Mouse (Mus musculus) heart, adult 2 months (tissue): ENCODE results near the gene Exoc7. TPM values are rescaled to one million over a fixed set of nuclear protein-coding genes. Genes with fewer than 3 reads are reported as not detected.
A peak's percentile ranks its signal among the peaks of the same experiment; 100 is the strongest.
"Not testable (repeated sequence)": the region's sequence is repeated elsewhere in the genome, so short reads cannot be mapped to it uniquely, and the experiment has no call there.

Source experiments
- DNase-seq, 2 experiments: peaks; one replicate each; pipeline ENCODE4 v3.0.0; 2021
- H3K27ac ChIP-seq: fragments of 200-600 bp; 2 replicates; pipeline ENCODE4 v1.8.1; 2022
- H3K27me3 ChIP-seq: fragments of 200-500 bp; 2 replicates; pipeline ENCODE4 v1.6.1; 2012; ENCODE audit warnings: mild to moderate bottlenecking, low read length, inconsistent platforms, mixed read lengths; ENCODE audit not compliant: control insufficient read depth, insufficient read depth
- H3K36me3 ChIP-seq: fragments of 200-500 bp; 2 replicates; pipeline ENCODE4 v1.6.1; 2012; ENCODE audit warnings: low read length, inconsistent platforms; ENCODE audit not compliant: control insufficient read depth, insufficient read depth
- H3K4me1 ChIP-seq: fragments of 200-500 bp; 2 replicates; pipeline ENCODE4 v1.6.1; 2011; ENCODE audit warnings: low read length; ENCODE audit not compliant: control insufficient read depth, insufficient read depth
- H3K4me3 ChIP-seq: fragments of 200-600 bp; 2 replicates; pipeline ENCODE4 v1.8.1; 2022
- H3K79me2 ChIP-seq: fragments of 200-500 bp; replicated peaks from 2 replicates; pipeline ENCODE4 v1.6.1; 2012; ENCODE audit warnings: mild to moderate bottlenecking, inconsistent platforms, low read length, moderate library complexity, mixed read lengths; ENCODE audit not compliant: control insufficient read depth, insufficient read depth
- H3K9ac ChIP-seq: fragments of 200-500 bp; 2 replicates; pipeline ENCODE4 v1.6.1; 2012; ENCODE audit warnings: low read depth, mild to moderate bottlenecking, control low read depth, inconsistent platforms, low read length, mixed read lengths
- CTCF ChIP-seq: fragments of 200-600 bp; IDR thresholded peaks from 2 replicates; pipeline ENCODE4 v1.8.1; 2022; ENCODE audit warnings: antibody characterized with exemption, mild to moderate bottlenecking, moderate library complexity
- EP300 ChIP-seq: fragments of 200-500 bp; IDR thresholded peaks from 2 replicates; pipeline ENCODE4 v1.6.1; 2011; ENCODE audit warnings: low read depth, low read length, control low read depth; ENCODE audit not compliant: insufficient read depth
- POLR2A ChIP-seq: fragments of 200-500 bp; IDR thresholded peaks from 2 replicates; pipeline ENCODE4 v1.6.1; 2011; ENCODE audit warnings: mild to moderate bottlenecking, low read depth, low read length, control low read depth; ENCODE audit not compliant: insufficient read depth
- WGBS: fragments of 180-500 bp; shearing (Covaris S2); methylation state at CpG from one replicate; pipeline ENCODE4 v1.1.7; 2018; 5-methylcytosine and 5-hydroxymethylcytosine counted together
- intact Hi-C: fragments of 180-260 bp; cut with DNase I; formaldehyde crosslinking; loops from one replicate; pipeline ENCODE4 v1.15.1; 2025
- polyA plus RNA-seq: library from polyadenylated mRNA; depleted of rRNA; stranded (reverse); fragments of >200 nt; gene quantifications from 2 replicates; pipeline ENCODE4 v1.2.3, GENCODE M21; 2012
- total RNA-seq, 2 experiments: library from RNA; stranded (reverse); gene quantifications; 2 replicates each; pipeline ENCODE4 v1.2.3; 2021

Gene Exoc7
- total and polyA plus RNA-seq, 3 experiments, result 28.0 to 44.0 (median 43.7) TPM

DNA sequence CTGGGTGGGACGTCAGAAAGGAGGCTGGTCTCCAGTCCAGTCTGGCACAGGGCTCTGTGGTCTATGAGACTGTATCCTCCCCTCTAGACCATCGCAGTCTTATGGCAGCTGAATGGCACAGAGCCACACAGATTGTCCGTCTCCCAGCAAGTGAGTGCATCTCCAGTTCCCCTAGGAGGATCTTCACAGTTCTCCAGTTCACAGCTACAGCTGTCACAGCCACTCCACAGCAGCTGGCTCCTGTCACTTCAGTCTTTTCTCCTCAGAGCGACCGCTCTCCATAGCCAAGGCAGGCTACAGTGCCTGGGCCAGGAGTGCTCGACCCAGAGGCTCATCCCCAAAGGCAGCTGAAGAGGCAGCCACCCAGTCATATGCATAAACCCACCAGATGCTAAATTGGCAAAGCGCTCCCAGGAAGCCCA, 21.3 kb downstream of the Exoc7 start:
- Histone ChIP-seq H3K79me2 (no peaks in the 10 kb centered on the region), H3K4me3 (no peak overlapping the region), H3K36me3 (no peaks in the 10 kb centered on the region), H3K27ac (no peak overlapping the region), H3K9ac (no peak overlapping the region), H3K27me3 (peaks cover 13% of the 10 kb centered on the region), H3K4me1 (no peaks in the 10 kb centered on the region; the same call in 1 of the 2 replicates)
- intact Hi-C loops, result no loop called here
- TF ChIP-seq CTCF (no peak), POLR2A (no peak), EP300 (no peak)
- DNase-seq, result peak in 1 of 2 experiments; percentile 44
- 57% methylated on average over 7 of the region's 7 CpGs for WGBS

DNA sequence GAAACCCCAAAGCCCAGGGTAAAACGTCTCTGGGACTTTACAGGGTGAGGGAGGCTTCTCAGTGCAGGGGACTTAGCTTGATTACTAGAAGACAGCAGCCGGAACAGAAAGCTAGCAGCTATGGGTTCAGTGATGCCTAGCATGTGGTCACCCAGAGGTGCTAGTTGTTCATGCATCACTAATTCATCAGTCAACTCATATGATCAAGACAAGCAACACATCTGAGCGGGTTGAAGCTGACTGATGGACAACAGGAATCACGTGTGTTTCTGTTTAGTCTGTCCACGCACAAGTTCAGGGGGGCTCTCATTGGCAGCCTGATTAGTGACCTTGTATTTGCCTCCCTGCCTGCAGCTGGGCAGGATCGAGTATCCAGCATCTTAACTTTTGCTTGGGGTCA, 23.1 kb downstream of the Exoc7 start:
- no peaks in the 10 kb centered on the region; the same call in 1 of the 2 replicates for H3K4me1 ChIP-seq
- WGBS, result 57% methylated on average over 6 of the region's 6 CpGs
- H3K27ac ChIP-seq, result no peak overlapping the region
- H3K36me3 ChIP-seq, result no peaks in the 10 kb centered on the region
- no peak for DNase-seq
- intact Hi-C loops, result no loop called here
- TF ChIP-seq POLR2A (no peak), EP300 (no peak), CTCF (no peak)
- H3K4me3 ChIP-seq, result no peak overlapping the region
- peaks cover 13% of the 10 kb centered on the region for H3K27me3 ChIP-seq
- H3K9ac ChIP-seq, result no peak overlapping the region
- no peaks in the 10 kb centered on the region for H3K79me2 ChIP-seq

DNA sequence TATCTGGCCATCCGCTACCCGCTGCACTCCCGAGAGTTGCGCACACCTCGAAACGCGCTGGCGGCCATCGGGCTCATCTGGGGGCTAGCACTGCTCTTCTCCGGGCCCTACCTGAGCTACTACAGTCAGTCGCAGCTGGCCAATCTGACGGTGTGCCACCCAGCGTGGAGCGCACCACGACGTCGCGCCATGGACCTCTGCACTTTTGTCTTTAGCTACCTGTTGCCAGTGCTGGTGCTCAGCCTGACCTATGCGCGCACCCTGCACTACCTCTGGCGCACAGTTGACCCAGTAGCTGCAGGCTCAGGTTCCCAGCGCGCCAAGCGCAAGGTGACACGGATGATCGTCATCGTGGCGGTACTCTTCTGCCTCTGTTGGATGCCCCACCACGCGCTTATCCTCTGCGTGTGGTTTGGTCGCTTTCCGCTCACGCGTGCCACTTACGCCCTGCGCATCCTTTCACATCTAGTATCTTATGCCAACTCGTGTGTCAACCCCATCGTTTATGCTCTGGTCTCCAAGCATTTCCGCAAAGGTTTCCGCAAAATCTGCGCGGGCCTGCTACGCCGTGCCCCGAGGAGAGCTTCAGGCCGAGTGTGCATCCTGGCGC, 24.0 kb downstream of the Exoc7 start:
- H3K79me2 ChIP-seq, result no peaks in the 10 kb centered on the region
- no peak overlapping the region for H3K4me3 ChIP-seq
- no peak for TF ChIP-seq POLR2A
- no peak for TF ChIP-seq EP300
- TF ChIP-seq CTCF, result no peak
- peaks cover 13% of the 10 kb centered on the region for H3K27me3 ChIP-seq
- WGBS, result 11% methylated on average over 48 of the region's 48 CpGs
- DNase-seq, result no peak
- H3K9ac ChIP-seq, result no peak overlapping the region
- no peaks in the 10 kb centered on the region; the same call in 1 of the 2 replicates for H3K4me1 ChIP-seq
- intact Hi-C loops, result no loop called here
- no peak overlapping the region for H3K27ac ChIP-seq
- no peaks in the 10 kb centered on the region for H3K36me3 ChIP-seq

- Histone ChIP-seq H3K4me1 (no peaks in the 10 kb centered on the region; the same call in 1 of the 2 replicates), H3K9ac (no peak overlapping the region), H3K4me3 (no peak overlapping the region), H3K27me3 (peaks cover 13% of the 10 kb centered on the region), H3K27ac (no peak overlapping the region), H3K36me3 (no peaks in the 10 kb centered on the region), H3K79me2 (no peaks in the 10 kb centered on the region)
- DNase-seq, result no peak
- 2% methylated on average over 11 of the region's 11 CpGs for WGBS
- TF ChIP-seq EP300 (no peak), POLR2A (no peak), CTCF (no peak)
- intact Hi-C loops, result no loop called here
These were observed 24.9 kb downstream of the Exoc7 start for GRCm38 (mm10) chr11:116282089-116282488.

DNA sequence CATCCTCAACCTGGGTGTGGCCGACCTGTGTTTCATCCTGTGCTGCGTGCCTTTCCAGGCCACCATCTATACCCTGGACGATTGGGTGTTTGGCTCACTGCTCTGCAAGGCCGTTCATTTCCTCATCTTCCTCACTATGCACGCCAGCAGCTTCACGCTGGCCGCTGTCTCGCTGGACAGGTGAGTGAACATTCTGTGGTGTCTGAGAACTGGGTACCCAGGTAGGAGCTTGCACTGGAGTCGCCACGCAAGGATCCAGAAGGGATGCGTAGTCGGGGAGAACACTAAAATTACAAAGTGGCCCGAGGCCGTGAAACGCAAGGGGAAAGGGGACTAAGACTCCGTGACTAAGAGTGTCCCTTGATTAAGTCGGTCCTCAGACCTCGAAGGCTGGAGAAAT, 25.4 kb downstream of the Exoc7 start:
- Histone ChIP-seq H3K27ac (no peak overlapping the region), H3K79me2 (no peaks in the 10 kb centered on the region), H3K4me1 (no peaks in the 10 kb centered on the region; the same call in 1 of the 2 replicates), H3K4me3 (no peak overlapping the region), H3K27me3 (peaks cover 13% of the 10 kb centered on the region), H3K9ac (no peak overlapping the region), H3K36me3 (no peaks in the 10 kb centered on the region)
- intact Hi-C loops, result no loop called here
- TF ChIP-seq CTCF (no peak), POLR2A (no peak), EP300 (no peak)
- 3% methylated on average over 18 of the region's 18 CpGs for WGBS
- DNase-seq, result no peak

DNA sequence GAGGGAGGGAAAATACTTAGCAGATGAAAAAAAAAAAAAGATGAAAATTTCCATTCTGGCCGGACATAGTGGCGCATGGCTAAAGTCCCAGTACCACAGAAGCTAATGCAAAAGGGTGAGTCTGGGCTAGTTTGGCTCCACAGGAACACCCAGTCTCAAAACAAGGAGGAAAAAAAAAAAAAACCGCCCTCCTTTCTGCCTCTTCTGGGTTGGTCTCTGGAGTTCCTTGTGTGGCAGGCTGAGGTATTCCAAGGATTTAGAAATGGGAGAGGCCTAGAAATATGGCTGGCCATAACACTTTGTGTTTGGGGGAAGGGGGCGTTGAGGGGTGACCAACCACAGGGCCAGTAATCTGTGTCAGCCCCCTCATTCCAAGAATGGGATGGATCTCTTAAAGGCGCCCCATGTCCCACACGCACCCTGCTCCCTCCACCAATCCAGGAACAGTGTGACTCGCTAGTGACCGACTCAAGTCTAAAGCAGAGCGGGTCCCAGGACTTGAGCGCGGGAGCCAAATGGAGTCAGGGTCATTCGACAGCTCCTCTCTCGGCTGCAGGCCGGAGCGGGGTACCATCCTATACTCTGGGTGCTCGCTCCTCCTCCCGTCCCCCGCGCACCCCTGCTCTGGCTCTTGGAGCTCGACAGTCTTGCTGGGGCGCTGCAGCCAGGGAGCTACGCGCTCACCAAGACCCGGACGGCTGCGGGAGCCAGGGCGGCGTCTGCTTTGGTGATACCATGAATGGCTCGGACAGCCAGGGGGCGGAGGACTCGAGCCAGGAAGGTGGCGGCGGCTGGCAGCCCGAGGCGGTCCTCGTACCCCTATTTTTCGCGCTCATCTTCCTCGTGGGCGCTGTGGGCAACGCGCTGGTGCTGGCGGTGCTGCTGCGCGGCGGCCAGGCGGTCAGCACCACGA, 26.0 kb downstream of the Exoc7 start, which contains the start of gene Galr2:
Gene Galr2, plus strand, starts transcription at position 189 of the 913 bp plus-strand sequence.
- DNase-seq, result no peak
- H3K27ac ChIP-seq, result no peak within 1 kb of the TSS
- no peaks in the 10 kb centered on the region for H3K36me3 ChIP-seq
- WGBS, result 9% methylated on average over 48 of the region's 48 CpGs
- H3K4me3 ChIP-seq, result no peak within 1 kb of the TSS
- H3K4me1 ChIP-seq, result no peaks in the 10 kb centered on the region; the same call in 1 of the 2 replicates
- intact Hi-C loops, result no loop called here
- H3K27me3 ChIP-seq, result peaks cover 13% of the 10 kb centered on the region
- H3K79me2 ChIP-seq, result no peaks in the 10 kb centered on the region
- no peak for TF ChIP-seq EP300
- no peak for TF ChIP-seq CTCF
- TF ChIP-seq POLR2A, result no peak
- no peak within 1 kb of the TSS for H3K9ac ChIP-seq

DNA sequence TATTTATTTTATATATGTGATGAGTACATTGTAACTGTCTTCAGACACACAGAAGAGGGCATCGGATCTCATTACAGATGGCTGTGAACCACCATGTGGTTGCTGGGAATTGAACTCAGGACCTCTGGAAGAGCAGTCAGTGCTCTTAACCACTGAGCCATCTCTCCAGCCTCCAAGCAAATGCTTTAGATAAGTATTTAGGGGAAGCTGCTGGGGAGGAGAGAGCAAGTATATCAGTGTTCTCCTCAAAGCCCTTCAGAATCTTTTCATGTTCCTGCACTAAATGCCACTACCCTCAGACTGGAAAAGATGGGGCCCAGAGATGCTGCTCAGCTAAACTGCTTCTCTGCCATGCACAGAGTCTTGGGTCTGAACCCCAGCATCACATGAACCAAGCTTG, 29.8 kb downstream of the Exoc7 start:
- 83% methylated on average over 1 of the region's 1 CpGs for WGBS
- DNase-seq, intact Hi-C loops, H3K36me3 ChIP-seq, H3K4me3 ChIP-seq, H3K4me1 ChIP-seq, H3K27me3 ChIP-seq, H3K9ac ChIP-seq, H3K27ac ChIP-seq, H3K79me2 ChIP-seq: not testable (repeated sequence)
